Mouse (Mus musculus) hindbrain, embryonic 15.5 days (tissue): ENCODE measurements around the gene Isg20. TPM values are rescaled to one million over a fixed set of nuclear protein-coding genes. Genes with fewer than 3 reads are reported as not detected.
A peak's percentile ranks its signal among the peaks of the same experiment; 100 is the strongest.

Experiments used
- ATAC-seq: fragments of 200-750 bp; cut with Nextera tagmentation; 2 replicates; pipeline ENCODE4 v1.8.0; 2017; ENCODE audit warnings: low read depth, moderate number of reproducible peaks, moderate TSS enrichment; ENCODE audit not compliant: low FRiP score
- H3K27ac ChIP-seq: fragments of 300-500 bp; sonication (generic); replicated peaks from 2 replicates; pipeline ENCODE4 v1.5.1; 2015; ENCODE audit warnings: mild to moderate bottlenecking, inconsistent platforms
- H3K27me3 ChIP-seq: fragments of 300-500 bp; sonication (generic); 2 replicates; pipeline ENCODE4 v1.6.1; 2015; ENCODE audit warnings: control low read depth, inconsistent platforms
- H3K36me3 ChIP-seq: fragments of 300-500 bp; sonication (generic); 2 replicates; pipeline ENCODE4 v1.6.1; 2015; ENCODE audit warnings: control low read depth, inconsistent platforms
- H3K4me1 ChIP-seq: fragments of 300-500 bp; sonication (generic); replicated peaks from 2 replicates; pipeline ENCODE4 v1.6.1; 2015; ENCODE audit warnings: control low read depth, inconsistent platforms
- H3K4me2 ChIP-seq: fragments of 300-500 bp; sonication (generic); 2 replicates; pipeline ENCODE4 v1.6.1; 2015; ENCODE audit warnings: moderate library complexity, mild to moderate bottlenecking, inconsistent platforms
- H3K4me3 ChIP-seq: fragments of 300-500 bp; sonication (generic); 2 replicates; pipeline ENCODE4 v1.5.1; 2015; ENCODE audit warnings: mild to moderate bottlenecking, inconsistent platforms
- H3K9ac ChIP-seq: fragments of 300-500 bp; sonication (generic); 2 replicates; pipeline ENCODE4 v1.6.1; 2015; ENCODE audit warnings: inconsistent platforms
- H3K9me3 ChIP-seq: fragments of 300-500 bp; sonication (generic); 2 replicates; pipeline ENCODE4 v1.6.1; 2016; ENCODE audit warnings: control low read depth, inconsistent platforms
- WGBS: fragments of 180-500 bp; shearing (Covaris S2); methylation state at CpG from one replicate; pipeline ENCODE4 v1.1.7; 2015; 5-methylcytosine and 5-hydroxymethylcytosine counted together
- polyA plus RNA-seq: library from polyadenylated mRNA; unstranded; fragments of >200 nt; fragmentation: Nextera tagmentation; extraction: Ambion mirVana; gene quantifications from 2 replicates; pipeline ENCODE4 v1.2.1, GENCODE M21; 2015

The Isg20 gene
- polyA plus RNA-seq, 1 experiment from 2014 or later, result 0.87 TPM

GRCm38 (mm10) chr7:78926156-78926555 is 12.9 kb downstream of the Isg20 start:
- Histone ChIP-seq H3K36me3 (no peaks in the 10 kb centered on the region), H3K9me3 (no peaks in the 10 kb centered on the region), H3K4me1 (no peaks in the 10 kb centered on the region), H3K4me2 (no peak overlapping the region), H3K4me3 (no peak overlapping the region), H3K27ac (no peak overlapping the region), H3K27me3 (no peaks in the 10 kb centered on the region), H3K9ac (no peak overlapping the region)
- no peak; the same call in 1 of the 2 replicates for ATAC-seq
- WGBS, result 66% methylated on average over 9 of the region's 9 CpGs

GRCm38 (mm10) chr7:78927266-78927665 is 14.0 kb downstream of the Isg20 start:
- Histone ChIP-seq H3K4me3 (no peak overlapping the region), H3K9me3 (no peaks in the 10 kb centered on the region), H3K27ac (no peak overlapping the region), H3K4me1 (no peaks in the 10 kb centered on the region), H3K4me2 (no peak overlapping the region), H3K27me3 (no peaks in the 10 kb centered on the region), H3K36me3 (no peaks in the 10 kb centered on the region), H3K9ac (no peak overlapping the region)
- no peak for ATAC-seq
- WGBS, result 82% methylated on average over 3 of the region's 3 CpGs

- no peaks in the 10 kb centered on the region for H3K27me3 ChIP-seq
- H3K9ac ChIP-seq, result no peak overlapping the region
- H3K4me3 ChIP-seq, result no peak overlapping the region
- no peaks in the 10 kb centered on the region for H3K4me1 ChIP-seq
- H3K36me3 ChIP-seq, result no peaks in the 10 kb centered on the region
- no peak for ATAC-seq
- no peak overlapping the region for H3K27ac ChIP-seq
- H3K9me3 ChIP-seq, result no peaks in the 10 kb centered on the region
- 66% methylated on average over 19 of the region's 19 CpGs for WGBS
- no peak overlapping the region for H3K4me2 ChIP-seq
Observed at GRCm38 (mm10) chr7:78938957-78939602, 25.9 kb downstream of the Isg20 start.

- Histone ChIP-seq H3K9me3 (no peaks in the 10 kb centered on the region), H3K27me3 (no peaks in the 10 kb centered on the region), H3K4me1 (no peaks in the 10 kb centered on the region), H3K9ac (no peak overlapping the region), H3K27ac (no peak overlapping the region), H3K36me3 (no peaks in the 10 kb centered on the region), H3K4me2 (no peak overlapping the region), H3K4me3 (no peak overlapping the region)
- ATAC-seq, result no peak
- WGBS, result 86% methylated on average over 3 of the region's 3 CpGs
Observed at GRCm38 (mm10) chr7:78940971-78941370, 27.7 kb downstream of the Isg20 start.

- Histone ChIP-seq H3K4me3 (no peak overlapping the region), H3K27me3 (no peaks in the 10 kb centered on the region), H3K9ac (no peak overlapping the region), H3K4me1 (no peaks in the 10 kb centered on the region), H3K4me2 (no peak overlapping the region), H3K27ac (no peak overlapping the region), H3K9me3 (no peaks in the 10 kb centered on the region), H3K36me3 (no peaks in the 10 kb centered on the region)
- WGBS, result 88% methylated on average over 2 of the region's 2 CpGs
- ATAC-seq, result no peak
Observed at GRCm38 (mm10) chr7:78942544-78942943, 29.3 kb downstream of the Isg20 start.

- no peak overlapping the region for H3K27ac ChIP-seq
- no peak overlapping the region for H3K4me3 ChIP-seq
- no peak for ATAC-seq
- H3K4me1 ChIP-seq, result peaks cover 4% of the 10 kb centered on the region
- 0 out of 2 replicates have a peak overlapping the region, but pooled peaks have one; percentile 11 for H3K4me2 ChIP-seq
- H3K27me3 ChIP-seq, result no peaks in the 10 kb centered on the region
- 43% methylated on average over 11 of the region's 11 CpGs for WGBS
- H3K9ac ChIP-seq, result no peak overlapping the region
- H3K9me3 ChIP-seq, result no peaks in the 10 kb centered on the region
- H3K36me3 ChIP-seq, result no peaks in the 10 kb centered on the region
Observed at GRCm38 (mm10) chr7:78953886-78954572, 40.8 kb downstream of the Isg20 start.

- Histone ChIP-seq H3K9ac (no peak overlapping the region), H3K27me3 (no peaks in the 10 kb centered on the region), H3K9me3 (no peaks in the 10 kb centered on the region), H3K4me1 (peaks cover 4% of the 10 kb centered on the region), H3K4me2 (no peak overlapping the region), H3K4me3 (no peak overlapping the region), H3K27ac (no peak overlapping the region), H3K36me3 (no peaks in the 10 kb centered on the region)
- ATAC-seq, result no peak
- WGBS, result 86% methylated on average over 6 of the region's 6 CpGs
Observed at GRCm38 (mm10) chr7:78954619-78955018, 41.4 kb downstream of the Isg20 start.

GRCm38 (mm10) chr7:78955086-78955485 is 41.9 kb downstream of the Isg20 start:
- no peaks in the 10 kb centered on the region for H3K36me3 ChIP-seq
- ATAC-seq, result no peak
- no peak overlapping the region for H3K4me2 ChIP-seq
- no peaks in the 10 kb centered on the region for H3K9me3 ChIP-seq
- H3K27me3 ChIP-seq, result no peaks in the 10 kb centered on the region
- no peak overlapping the region for H3K9ac ChIP-seq
- WGBS, result 78% methylated on average over 6 of the region's 6 CpGs
- no peak overlapping the region for H3K27ac ChIP-seq
- no peak overlapping the region for H3K4me3 ChIP-seq
- H3K4me1 ChIP-seq, result peaks cover 4% of the 10 kb centered on the region

- whole genome bisulfite sequencing, result 74% methylated on average over 6 of the region's 6 CpGs
- H3K4me1 ChIP-seq, result peaks cover 4% of the 10 kb centered on the region
- peak; percentile 83 for ATAC-seq
- no peaks in the 10 kb centered on the region for H3K36me3 ChIP-seq
- no peak overlapping the region for H3K4me3 ChIP-seq
- H3K27me3 ChIP-seq, result no peaks in the 10 kb centered on the region
- H3K4me2 ChIP-seq, result no peak overlapping the region
- no peak overlapping the region for H3K27ac ChIP-seq
- no peak overlapping the region for H3K9ac ChIP-seq
- no peaks in the 10 kb centered on the region for H3K9me3 ChIP-seq
Observed at GRCm38 (mm10) chr7:78958499-78959073, 45.4 kb downstream of the Isg20 start.

GRCm38 (mm10) chr7:78963891-78964290 is 50.7 kb downstream of the Isg20 start:
- Histone ChIP-seq H3K4me1 (no peaks in the 10 kb centered on the region), H3K4me2 (no peak overlapping the region), H3K27me3 (no peaks in the 10 kb centered on the region), H3K4me3 (no peak overlapping the region), H3K36me3 (no peaks in the 10 kb centered on the region), H3K9me3 (no peaks in the 10 kb centered on the region), H3K27ac (no peak overlapping the region), H3K9ac (no peak overlapping the region)
- ATAC-seq, result no peak
- WGBS, result 90% methylated on average over 3 of the region's 3 CpGs
